Mouse (Mus musculus) lung, embryonic 16.5 days (tissue): ENCODE results near the gene Marc1. TPM values are rescaled to one million over a fixed set of nuclear protein-coding genes. Genes with fewer than 3 reads are reported as not detected.

Experiments
- ATAC-seq: fragments of 200-750 bp; cut with Nextera tagmentation; 2 replicates; pipeline ENCODE4 v1.8.0; 2017; ENCODE audit warnings: low read depth, mild to moderate bottlenecking, moderate library complexity
- H3K27ac ChIP-seq: fragments of 300-500 bp; sonication (generic); 2 replicates; pipeline ENCODE4 v1.5.1; 2014; ENCODE audit warnings: mild to moderate bottlenecking, control low read depth, low read length
- H3K27me3 ChIP-seq: fragments of 300-500 bp; sonication (generic); 2 replicates; pipeline ENCODE4 v1.6.1; 2014; ENCODE audit warnings: low read depth, low read length, mixed read lengths; ENCODE audit not compliant: control insufficient read depth, insufficient read depth
- H3K36me3 ChIP-seq: fragments of 300-500 bp; sonication (generic); 2 replicates; pipeline ENCODE4 v1.6.1; 2014; ENCODE audit warnings: low read length; ENCODE audit not compliant: control insufficient read depth, insufficient read depth
- H3K4me1 ChIP-seq: fragments of 300-500 bp; sonication (generic); replicated peaks from 2 replicates; pipeline ENCODE4 v1.6.1; 2014; ENCODE audit warnings: low read length, mixed read lengths; ENCODE audit not compliant: control insufficient read depth, insufficient read depth
- H3K4me2 ChIP-seq: fragments of 300-500 bp; sonication (generic); 2 replicates; pipeline ENCODE4 v1.6.1; 2014; ENCODE audit warnings: low read depth, low read length, control low read depth
- H3K4me3 ChIP-seq: fragments of 300-500 bp; sonication (generic); 2 replicates; pipeline ENCODE4 v1.5.1; 2014; ENCODE audit warnings: mild to moderate bottlenecking, low read length, control low read depth
- H3K9ac ChIP-seq: fragments of 300-500 bp; sonication (generic); 2 replicates; pipeline ENCODE4 v1.6.1; 2014; ENCODE audit warnings: low read length, control low read depth
- H3K9me3 ChIP-seq: fragments of 300-500 bp; sonication (generic); 2 replicates; pipeline ENCODE4 v1.6.1; 2016; ENCODE audit warnings: low read length; ENCODE audit not compliant: control insufficient read depth
- WGBS: fragments of 180-500 bp; shearing (Covaris S2); extraction: QIAGEN DNeasy Blood & Tissue Kit; methylation state at CpG from one replicate; pipeline ENCODE4 v1.1.7; 2014; 5-methylcytosine and 5-hydroxymethylcytosine counted together
- polyA plus RNA-seq: library from polyadenylated mRNA; unstranded; fragments of >200 nt; fragmentation: Nextera tagmentation; extraction: Ambion mirVana; gene quantifications from 2 replicates; pipeline ENCODE4 v1.2.1, GENCODE M21; 2015

Marc1 gene
- polyA plus RNA-seq, 1 experiment from 2014 or later = 0.15 TPM

- no peak overlapping the region for H3K4me2 ChIP-seq
- peaks cover 20% of the 10 kb centered on the region for H3K27me3 ChIP-seq
- WGBS = 45% methylated on average over 15 of the region's 15 CpGs
- no peak overlapping the region for H3K27ac ChIP-seq
- H3K9ac ChIP-seq = no peak overlapping the region
- no peak for ATAC-seq
- no peak overlapping the region for H3K4me3 ChIP-seq
- peaks cover 8% of the 10 kb centered on the region for H3K4me1 ChIP-seq
- H3K9me3 ChIP-seq = no peaks in the 10 kb centered on the region
- H3K36me3 ChIP-seq = no peaks in the 10 kb centered on the region
Measured at GRCm38 (mm10) chr1:184807627-184808417, 3.3 kb downstream of the Marc1 start.

DNA sequence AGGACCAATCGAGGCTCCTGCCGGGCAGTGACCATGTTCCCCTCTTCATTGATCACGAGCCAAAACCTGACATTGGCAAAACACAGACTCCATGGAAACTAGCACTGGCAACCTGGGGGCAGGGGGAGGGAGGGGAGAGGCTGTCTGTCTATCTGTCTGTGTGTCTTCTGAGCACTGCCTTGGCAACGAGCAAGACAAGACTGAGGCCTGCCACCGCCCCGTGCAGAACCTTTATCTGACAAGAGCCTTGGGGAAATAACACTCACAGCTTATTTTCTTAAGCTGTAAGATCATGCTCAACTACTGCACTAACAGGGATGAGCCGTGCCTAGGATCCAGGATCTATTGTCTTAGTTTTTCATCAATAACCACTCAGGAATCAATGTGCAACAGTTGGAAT is 4.0 kb downstream of the Marc1 start:
- Histone ChIP-seq H3K4me1 (peaks cover 8% of the 10 kb centered on the region), H3K9ac (no peak overlapping the region), H3K27ac (no peak overlapping the region), H3K27me3 (peaks cover 17% of the 10 kb centered on the region), H3K4me2 (no peak overlapping the region), H3K9me3 (no peaks in the 10 kb centered on the region), H3K4me3 (no peak overlapping the region), H3K36me3 (no peaks in the 10 kb centered on the region)
- ATAC-seq = no peak
- WGBS = 51% methylated on average over 7 of the region's 7 CpGs

DNA sequence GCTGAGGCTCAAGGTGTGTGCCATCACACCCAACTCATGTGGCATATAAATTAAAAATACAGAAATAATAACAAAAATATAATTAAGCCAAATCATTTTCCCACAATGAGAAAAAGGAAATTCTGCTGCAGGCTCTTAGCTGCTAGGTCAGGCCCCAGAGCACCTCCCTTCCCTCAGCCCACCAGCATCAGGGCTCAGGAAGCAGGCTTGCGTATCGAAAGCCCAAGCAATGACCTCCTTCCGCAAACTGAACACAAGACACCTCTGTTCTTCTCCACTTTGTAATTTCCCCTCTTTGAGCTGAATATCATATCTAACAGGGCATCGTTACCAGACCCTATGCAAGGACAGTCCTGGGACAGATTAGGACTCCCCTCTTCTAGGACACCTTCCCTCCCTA is 5.4 kb downstream of the Marc1 start:
- H3K36me3 ChIP-seq = no peaks in the 10 kb centered on the region
- no peak overlapping the region for H3K4me3 ChIP-seq
- 90% methylated on average over 4 of the region's 4 CpGs for WGBS
- no peak overlapping the region for H3K4me2 ChIP-seq
- no peak overlapping the region for H3K27ac ChIP-seq
- peaks cover 5% of the 10 kb centered on the region for H3K27me3 ChIP-seq
- H3K9me3 ChIP-seq = no peaks in the 10 kb centered on the region
- ATAC-seq = no peak
- H3K4me1 ChIP-seq = peaks cover 2% of the 10 kb centered on the region
- no peak overlapping the region for H3K9ac ChIP-seq

DNA sequence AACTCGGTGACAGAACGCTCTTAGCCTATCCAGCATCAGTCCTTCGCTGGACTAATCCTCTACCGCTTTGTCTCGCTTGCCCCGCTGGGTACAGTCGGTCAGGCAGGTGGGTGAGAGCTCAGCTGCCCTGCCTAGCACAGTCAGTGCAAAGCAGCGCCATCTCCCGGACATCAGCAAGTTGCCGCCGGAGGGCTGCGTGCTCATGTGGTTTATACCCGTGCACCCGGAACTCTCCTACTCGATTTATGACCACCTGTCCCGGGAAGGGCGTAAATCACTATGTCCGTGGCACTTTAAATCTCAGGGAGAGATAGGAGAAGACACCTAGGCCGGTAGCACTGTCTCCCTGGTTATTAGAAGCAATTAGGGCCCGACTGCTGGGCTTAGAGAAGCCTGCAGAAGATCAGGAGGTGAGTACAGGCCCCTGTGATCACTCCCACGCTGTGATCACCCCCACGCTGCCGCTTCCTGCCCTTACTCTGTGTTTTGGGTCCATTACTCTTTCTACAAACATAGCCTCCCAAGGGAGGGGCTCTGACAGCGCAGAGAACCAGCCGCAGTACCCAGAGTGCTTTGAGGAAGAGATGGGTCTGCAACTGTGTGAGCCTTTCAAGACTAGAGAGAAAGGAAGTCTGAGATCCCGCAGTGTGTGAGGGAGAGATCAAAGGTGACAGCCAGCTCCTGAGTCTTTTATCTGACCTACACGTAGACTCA is 17.8 kb downstream of the Marc1 start:
- Histone ChIP-seq H3K9ac (no peak overlapping the region), H3K4me3 (no peak overlapping the region), H3K4me2 (no peak overlapping the region), H3K27ac (no peak overlapping the region), H3K36me3 (no peaks in the 10 kb centered on the region), H3K27me3 (peaks cover 6% of the 10 kb centered on the region), H3K9me3 (no peaks in the 10 kb centered on the region), H3K4me1 (no peaks in the 10 kb centered on the region)
- 16% methylated on average over 27 of the region's 27 CpGs for WGBS
- peak; percentile 69 for ATAC-seq

DNA sequence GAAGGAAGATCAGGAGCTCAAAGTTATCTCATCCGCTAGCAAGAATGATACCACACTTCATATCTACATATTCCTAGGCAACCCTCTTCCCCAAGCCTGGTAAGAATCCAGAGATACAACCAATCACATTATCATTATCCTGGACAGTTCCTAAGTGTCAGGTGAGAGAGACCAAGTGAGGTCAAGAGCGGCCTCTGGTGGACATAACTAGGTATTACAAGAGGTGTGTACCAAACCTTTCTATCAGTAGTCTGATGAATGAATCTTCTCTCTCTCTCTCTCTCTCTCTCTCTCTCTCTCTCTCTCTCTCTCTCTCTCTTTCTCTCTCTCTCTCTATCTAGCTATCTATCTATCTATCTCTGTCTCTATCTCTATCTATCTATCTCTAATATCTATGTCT is 20.0 kb downstream of the Marc1 start:
- 6% methylated on average over 2 of the region's 2 CpGs for WGBS
- Histone ChIP-seq H3K4me1 (no peaks in the 10 kb centered on the region), H3K27me3 (peaks cover 6% of the 10 kb centered on the region), H3K4me3 (no peak overlapping the region), H3K4me2 (no peak overlapping the region), H3K27ac (no peak overlapping the region), H3K36me3 (no peaks in the 10 kb centered on the region), H3K9me3 (no peaks in the 10 kb centered on the region), H3K9ac (no peak overlapping the region)
- no peak for ATAC-seq

GRCm38 (mm10) chr1:184786376-184787151 is 24.5 kb downstream of the Marc1 start:
- H3K36me3 ChIP-seq = no peaks in the 10 kb centered on the region
- H3K27ac ChIP-seq = no peak overlapping the region
- H3K4me1 ChIP-seq = peaks cover 4% of the 10 kb centered on the region
- no peak overlapping the region for H3K4me2 ChIP-seq
- H3K9ac ChIP-seq = no peak overlapping the region
- H3K4me3 ChIP-seq = no peak overlapping the region
- 65% methylated on average over 13 of the region's 13 CpGs for WGBS
- H3K27me3 ChIP-seq = peaks cover 3% of the 10 kb centered on the region
- 0 out of 2 replicates have a peak, but pooled peaks cover 3% of the 10 kb centered on the region for H3K9me3 ChIP-seq
- ATAC-seq = no peak

DNA sequence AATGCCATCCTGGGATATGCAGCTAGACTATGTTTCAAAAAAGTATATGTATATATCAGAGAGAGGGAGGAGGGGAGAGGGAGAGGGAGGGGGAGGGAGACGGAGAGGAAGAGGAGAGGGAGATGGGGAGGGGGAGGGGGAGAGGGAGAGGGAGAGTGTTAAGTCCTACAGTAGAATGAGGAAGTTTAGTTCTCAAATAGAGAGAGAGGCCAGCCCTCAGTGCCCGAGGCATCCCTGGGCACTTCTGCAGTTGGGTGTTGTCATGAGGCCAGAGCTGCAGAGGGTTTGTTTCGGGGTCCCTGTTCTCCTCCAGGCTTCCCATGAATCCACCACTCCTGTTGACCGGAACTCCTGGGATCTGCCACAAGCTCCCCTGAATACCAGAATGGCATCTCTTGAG is 27.5 kb downstream of the Marc1 start:
- no peak overlapping the region for H3K9ac ChIP-seq
- no peak overlapping the region for H3K4me3 ChIP-seq
- H3K27ac ChIP-seq = no peak overlapping the region
- 0 out of 2 replicates have a peak, but pooled peaks cover 3% of the 10 kb centered on the region for H3K9me3 ChIP-seq
- 62% methylated on average over 4 of the region's 4 CpGs for WGBS
- no peaks in the 10 kb centered on the region for H3K27me3 ChIP-seq
- H3K36me3 ChIP-seq = no peaks in the 10 kb centered on the region
- H3K4me2 ChIP-seq = no peak overlapping the region
- ATAC-seq = no peak
- peaks cover 8% of the 10 kb centered on the region for H3K4me1 ChIP-seq

GRCm38 (mm10) chr1:184782161-184782513 is 29.0 kb downstream of the Marc1 start:
- Histone ChIP-seq H3K4me2 (no peak overlapping the region), H3K36me3 (no peaks in the 10 kb centered on the region), H3K4me1 (peaks cover 8% of the 10 kb centered on the region), H3K27ac (no peak overlapping the region), H3K9ac (no peak overlapping the region), H3K27me3 (0 out of 2 replicates have a peak, but pooled peaks cover 3% of the 10 kb centered on the region), H3K4me3 (no peak overlapping the region), H3K9me3 (0 out of 2 replicates have a peak, but pooled peaks cover 3% of the 10 kb centered on the region)
- peak; percentile 95 for ATAC-seq
- 31% methylated on average over 14 of the region's 14 CpGs for WGBS
